20 mouse cellular contexts compared by ENCODE assay signal in genomic region chr5:105616538-105616937, GRCm38 (mm10).
DNase-seq lines count a peak whose midpoint lies in the region; TF ChIP-seq lines count a peak whose summit lies in the region.
"Had no signal": no experiment of that assay in that cellular context is flagged by ENCODE, and none has a peak within 500 bp of the region (broad histone marks: within the 10 kb centered on the region; RNA-seq: fewer than 3 reads in every experiment).

No protein-coding gene starts in this region.

- 52% methylated on average over 5 of the region's 5 CpGs for WGBS in spleen, adult 2 months
- WGBS in embryonic facial prominence, embryonic 10.5 days: 61% methylated on average over 5 of the region's 5 CpGs

- TF ChIP-seq CTCF in spleen, adult 2 months (IDR thresholded peaks at IDR 0.05; ENCODE audit: extremely low read depth, insufficient read depth, insufficient read length, insufficient replicate concordance): no peak
- no peak for TF ChIP-seq CTCF in layer of hippocampus, adult 2 months (conservative IDR thresholded peaks at IDR 0.05)

- no peaks in the 10 kb centered on the region for H3K27me3 ChIP-seq in spleen, adult 2 months (ENCODE audit: control insufficient read depth, insufficient read depth, low read length)
- H3K27me3 ChIP-seq in embryonic facial prominence, embryonic 10.5 days (replicated peaks; ENCODE audit: low read depth, poor library complexity, severe bottlenecking): no peaks in the 10 kb centered on the region
- H3K27me3 ChIP-seq: heart, embryonic 15.5 days; liver, embryonic 12.5 days; neural tube, embryonic 12.5 days; Patski had no signal

- no peak for DNase-seq in spleen, adult 2 months (ENCODE audit: low read depth in 1 of 2, low spot score in 2 of 2)
- DNase-seq in spleen, postnatal 14 days (ENCODE audit: low spot score in 2 of 2): no peak
- DNase-seq in induced T-regulatory cell, adult 2 months (ENCODE audit: low read depth): peak; percentile 60
- DNase-seq in thymus, adult 18-20 months: peak; percentile 25 to 50
- peak; percentile 79 for DNase-seq in thymus, postnatal 4 days
- no peak for DNase-seq in embryonic facial prominence, embryonic 10.5 days (ENCODE audit: low spot score)
- DNase-seq in liver: no peak
- no peak for DNase-seq in layer of hippocampus, adult 2 months (ENCODE audit: low spot score in 2 of 2)
- DNase-seq: adrenal gland, postnatal 14 days; cerebellum, adult 11-12 months; cerebellum, postnatal 25 days; kidney, adult 2 months; kidney, postnatal 25 days; lung, adult 2 months had no signal

- peak overlapping the region; percentile 57; the same call in 1 of the 2 replicates for H3K27ac ChIP-seq in spleen, adult 2 months (ENCODE audit: insufficient read depth, low read length)
- no peak overlapping the region for H3K27ac ChIP-seq in embryonic facial prominence, embryonic 10.5 days (replicated peaks)
- no peak overlapping the region for H3K27ac ChIP-seq in layer of hippocampus, adult 2 months
- H3K27ac ChIP-seq: heart, embryonic 15.5 days; hindbrain, embryonic 10.5 days; liver, embryonic 12.5 days; neural tube, embryonic 12.5 days; stomach, postnatal 0 days had no signal

- H3K9me3 ChIP-seq in embryonic facial prominence, embryonic 10.5 days: no peaks in the 10 kb centered on the region
- H3K9me3 ChIP-seq: heart, embryonic 15.5 days; hindbrain, embryonic 10.5 days; liver, embryonic 12.5 days; neural tube, embryonic 12.5 days had no signal

- no peak overlapping the region for H3K4me3 ChIP-seq in spleen, adult 2 months (ENCODE audit: extremely low read depth, insufficient read depth, insufficient read length)
- H3K4me3 ChIP-seq in embryonic facial prominence, embryonic 10.5 days: no peak overlapping the region
- no peak overlapping the region for H3K4me3 ChIP-seq in layer of hippocampus, adult 2 months
- H3K4me3 ChIP-seq: heart, embryonic 15.5 days; hindbrain, embryonic 10.5 days; liver, embryonic 12.5 days; neural tube, embryonic 12.5 days had no signal

- H3K36me3 ChIP-seq in spleen, adult 2 months (ENCODE audit: control insufficient read depth, insufficient read depth, low read length): no peaks in the 10 kb centered on the region
- no peaks in the 10 kb centered on the region for H3K36me3 ChIP-seq in embryonic facial prominence, embryonic 10.5 days (replicated peaks)
- H3K36me3 ChIP-seq: heart, embryonic 15.5 days; hindbrain, embryonic 10.5 days; liver, embryonic 12.5 days; neural tube, embryonic 12.5 days had no signal

- H3K4me1 ChIP-seq in spleen, adult 2 months (ENCODE audit: control insufficient read depth, insufficient read depth, insufficient read length): peaks cover 12% of the 10 kb centered on the region
- H3K4me1 ChIP-seq in embryonic facial prominence, embryonic 10.5 days: peaks cover 10% of the 10 kb centered on the region
- H3K4me1 ChIP-seq: heart, embryonic 15.5 days; neural tube, embryonic 12.5 days had no signal

- no peak for TF ChIP-seq POLR2A in spleen, adult 2 months (IDR thresholded peaks at IDR 0.05; ENCODE audit: low read depth, low read length)

Comparison
In these comparisons a context has a peak if more than half of its experiments do, and no peak if none do; other contexts are left out.
1. DNase-seq: peak in induced T-regulatory cell, adult 2 months (single experiment), thymus, adult 18-20 months (2 of 2) and thymus, postnatal 4 days (single experiment); none in spleen, adult 2 months (0 of 2), spleen, postnatal 14 days (0 of 2), embryonic facial prominence, embryonic 10.5 days (single experiment), liver (single experiment) and layer of hippocampus, adult 2 months (0 of 2).